In genomic region chr6:49633470-49634095, GRCm38 (mm10) we compare ENCODE assay signal across 10 mouse cellular contexts.
DNase-seq lines count a peak whose midpoint lies in the region; ATAC-seq lines count a peak whose summit lies in the region.
"Had no signal": no experiment of that assay in that cellular context is flagged by ENCODE, and none has a peak within 500 bp of the region (broad histone marks: within the 10 kb centered on the region; RNA-seq: fewer than 3 reads in every experiment).

No protein-coding gene starts in this region.

- H3K27ac ChIP-seq in hindbrain, embryonic 13.5 days: peak overlapping the region; percentile 37; the same call in 1 of the 2 replicates
- H3K27ac ChIP-seq: heart, embryonic 15.5 days had no signal

- 53% methylated on average over 5 of the region's 5 CpGs for WGBS in hindbrain, embryonic 13.5 days

- H3K27me3 ChIP-seq in hindbrain, embryonic 13.5 days: no peaks in the 10 kb centered on the region
- H3K27me3 ChIP-seq: heart, embryonic 15.5 days had no signal

- no peaks in the 10 kb centered on the region for H3K9me3 ChIP-seq in hindbrain, embryonic 13.5 days
- H3K9me3 ChIP-seq: heart, embryonic 15.5 days had no signal

- H3K9ac ChIP-seq in hindbrain, embryonic 13.5 days: no peak overlapping the region
- H3K9ac ChIP-seq: heart, embryonic 15.5 days; lung, embryonic 14.5 days had no signal

- H3K36me3 ChIP-seq in hindbrain, embryonic 13.5 days: no peaks in the 10 kb centered on the region
- H3K36me3 ChIP-seq: heart, embryonic 15.5 days had no signal

- ATAC-seq in hindbrain, embryonic 13.5 days (ENCODE audit: low FRiP score): no peak

- H3K4me1 ChIP-seq in hindbrain, embryonic 13.5 days (replicated peaks): peaks cover 6% of the 10 kb centered on the region
- H3K4me1 ChIP-seq: heart, embryonic 15.5 days had no signal

- H3K4me2 ChIP-seq in hindbrain, embryonic 13.5 days: no peak overlapping the region
- H3K4me2 ChIP-seq: heart, embryonic 15.5 days; lung, embryonic 14.5 days had no signal

- no peak overlapping the region for H3K4me3 ChIP-seq in hindbrain, embryonic 13.5 days
- H3K4me3 ChIP-seq: heart, embryonic 15.5 days had no signal

- DNase-seq in Muller cell, postnatal 12 days (ENCODE audit: inconsistent ontology term): peak; percentile 93
- DNase-seq in ZHBTc4 (ENCODE audit: low read depth, low spot score): peak; percentile 14
- peak; percentile 8 to 50 for DNase-seq in left cerebral cortex, adult 9 months (ENCODE audit: low spot score in 2 of 2)
- DNase-seq in gastrocnemius, postnatal 4 days (ENCODE audit: low spot score in 2 of 2): no peak
- DNase-seq in gastrocnemius, adult 18-20 months (ENCODE audit: low spot score): no peak
- DNase-seq in T-cell, adult 2 months (ENCODE audit: low spot score): no peak
- DNase-seq in lung, postnatal 36 days: no peak
- DNase-seq: lung, embryonic 14.5 days had no signal

Comparison
In these comparisons a context has a peak if more than half of its experiments do, and no peak if none do; other contexts are left out.
1. DNase-seq: peak in Muller cell, postnatal 12 days (single experiment), ZHBTc4 (single experiment) and left cerebral cortex, adult 9 months (2 of 2); none in gastrocnemius, postnatal 4 days (0 of 2), gastrocnemius, adult 18-20 months (single experiment), T-cell, adult 2 months (single experiment) and lung, postnatal 36 days (single experiment).